Mouse (Mus musculus): ENCODE data around the gene Pla2g16.

Pla2g16 gene

DNA sequence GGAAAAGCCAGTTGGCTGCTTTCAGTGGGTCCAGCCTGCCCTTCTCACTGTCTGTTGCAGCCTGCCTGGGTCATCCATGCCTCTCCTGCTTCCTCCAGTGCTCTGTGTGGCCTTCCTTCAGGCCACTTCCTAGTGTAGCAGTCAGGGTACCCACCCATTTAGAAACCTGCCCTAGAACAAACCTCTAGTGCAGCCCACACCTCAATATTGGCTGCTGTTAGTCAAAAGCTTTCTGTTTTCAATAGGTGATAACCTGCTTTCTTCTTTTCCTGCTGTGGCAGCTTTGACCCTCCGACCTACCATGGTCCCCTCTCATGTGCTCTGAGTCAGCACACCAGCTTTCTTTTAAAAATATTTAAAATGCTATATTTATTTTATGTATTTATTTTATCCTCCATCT, 7.2 kb downstream of the Pla2g16 start:
- DNase-seq (ENCODE audit: low spot score) = no peak

DNA sequence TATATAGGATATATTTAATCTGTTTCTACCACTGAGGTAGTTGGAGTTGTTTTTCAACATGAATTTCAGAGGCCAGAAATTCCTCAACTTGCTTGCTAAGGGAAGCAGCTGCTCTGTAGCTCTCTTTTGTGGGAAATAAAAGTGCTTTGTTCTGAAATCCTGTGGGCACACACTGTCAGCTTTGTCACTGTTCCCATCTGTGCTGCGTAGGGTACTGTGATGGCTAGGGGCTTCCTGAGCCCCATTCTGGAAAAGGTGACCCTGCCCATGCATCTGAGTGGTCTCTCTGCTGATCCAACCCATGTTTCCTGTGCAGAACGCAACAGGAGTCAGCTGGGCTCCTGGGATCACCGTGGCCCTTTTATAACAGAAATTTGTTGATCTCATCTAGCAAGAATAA, 9.6 kb downstream of the Pla2g16 start:
- DNase-seq (ENCODE audit: low spot score) = no peak

DNA sequence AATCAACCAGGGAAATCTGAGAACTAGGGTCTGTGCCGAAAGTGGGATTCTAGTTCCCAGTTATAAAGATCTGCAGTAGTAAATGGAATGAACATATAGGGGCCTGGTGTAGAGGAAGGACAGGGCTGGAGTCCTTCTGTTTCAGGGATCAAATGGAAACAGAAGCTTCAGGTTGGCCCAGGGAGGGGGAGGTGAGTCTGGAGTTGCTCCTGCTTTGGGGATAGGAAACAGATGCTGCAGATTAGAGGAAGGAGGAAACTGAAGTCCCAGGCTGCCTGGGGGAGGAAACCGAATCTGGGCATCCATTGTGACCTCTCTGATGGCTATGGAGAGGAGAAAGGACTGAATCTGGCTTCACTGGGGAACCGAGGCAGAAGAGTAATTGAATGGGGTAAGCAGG, 11.1 kb downstream of the Pla2g16 start:
- no peak for DNase-seq (ENCODE audit: low spot score)

DNA sequence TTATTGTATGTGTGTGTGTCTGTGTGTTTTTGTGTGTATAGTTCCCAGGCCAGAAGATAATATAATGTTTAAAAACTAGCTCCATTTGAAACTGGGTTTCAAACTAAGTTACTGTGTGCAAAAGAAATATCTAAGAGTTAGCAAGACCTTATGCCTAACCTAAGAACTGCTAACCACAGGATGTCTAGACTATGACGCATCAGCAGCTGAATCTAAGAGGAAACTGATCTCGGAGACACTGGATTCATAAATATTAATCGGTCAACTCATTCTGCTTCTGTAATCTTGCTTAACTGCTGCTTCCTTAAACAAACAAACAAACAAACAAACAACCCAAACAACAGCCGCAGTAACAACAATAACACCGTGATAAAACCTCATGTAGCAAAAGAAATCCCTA, 12.4 kb downstream of the Pla2g16 start:
- DNase-seq (ENCODE audit: low spot score) = no peak

DNA sequence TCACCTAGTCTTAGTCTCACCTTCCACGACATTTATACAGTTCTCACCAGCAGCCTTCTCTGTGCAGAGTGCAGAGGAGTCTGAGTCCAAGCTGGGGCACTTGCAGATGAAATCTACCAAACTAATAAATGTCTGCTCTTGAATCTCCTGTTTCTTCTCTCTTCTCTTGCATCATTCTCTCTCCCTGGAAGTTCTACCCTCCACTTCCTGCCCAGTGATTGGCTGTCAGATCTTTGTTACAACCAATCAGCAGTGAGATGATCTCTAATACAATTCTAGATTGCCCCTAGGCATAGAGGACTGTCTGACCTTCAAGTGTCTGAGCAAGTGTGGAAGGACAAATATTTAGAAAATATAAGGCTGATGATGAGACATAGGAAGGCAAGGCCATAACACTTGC, 18.9 kb downstream of the Pla2g16 start:
- DNase-seq (ENCODE audit: low spot score) = no peak

DNA sequence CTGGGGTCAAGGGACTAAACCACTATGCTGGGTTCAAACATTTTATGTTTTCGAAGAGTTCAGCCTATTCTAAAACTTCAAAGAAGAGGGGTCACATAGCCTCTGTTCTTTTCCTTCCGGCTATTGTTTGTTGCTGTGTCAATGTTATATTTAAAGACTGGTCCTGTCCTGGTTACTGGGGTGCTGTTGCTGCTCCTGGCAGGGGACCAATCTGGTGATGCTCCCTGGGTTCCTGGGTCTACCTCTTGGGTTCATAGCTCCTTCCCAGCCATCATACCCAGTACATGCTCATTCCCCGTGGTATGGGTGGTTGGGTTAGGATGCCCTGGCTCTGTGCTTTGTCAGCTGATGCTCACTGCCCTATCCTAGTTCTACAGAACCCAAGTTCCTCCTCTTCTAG, 20.5 kb downstream of the Pla2g16 start:
- DNase-seq (ENCODE audit: low spot score) = no peak

DNA sequence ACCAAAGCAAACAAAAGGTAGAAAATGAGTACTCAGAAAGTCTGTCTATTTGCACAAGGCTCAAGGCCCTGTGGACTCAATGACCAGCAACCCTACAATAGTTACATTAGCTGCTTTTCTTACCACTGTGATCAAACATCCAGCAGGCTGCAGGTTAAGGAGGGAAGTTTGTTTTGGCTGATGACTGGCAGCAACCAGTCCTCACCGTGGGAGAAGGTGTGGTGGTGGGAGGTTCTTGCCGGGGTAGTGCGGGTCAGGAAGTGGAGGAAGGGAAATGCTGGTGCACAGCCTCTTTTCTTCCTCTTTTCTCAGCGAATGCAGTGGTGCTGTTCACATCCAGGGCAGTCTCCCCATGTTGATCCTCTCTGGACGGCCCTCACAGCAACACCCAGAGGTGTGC, 23.8 kb downstream of the Pla2g16 start:
- no peak for DNase-seq (ENCODE audit: low spot score)

DNA sequence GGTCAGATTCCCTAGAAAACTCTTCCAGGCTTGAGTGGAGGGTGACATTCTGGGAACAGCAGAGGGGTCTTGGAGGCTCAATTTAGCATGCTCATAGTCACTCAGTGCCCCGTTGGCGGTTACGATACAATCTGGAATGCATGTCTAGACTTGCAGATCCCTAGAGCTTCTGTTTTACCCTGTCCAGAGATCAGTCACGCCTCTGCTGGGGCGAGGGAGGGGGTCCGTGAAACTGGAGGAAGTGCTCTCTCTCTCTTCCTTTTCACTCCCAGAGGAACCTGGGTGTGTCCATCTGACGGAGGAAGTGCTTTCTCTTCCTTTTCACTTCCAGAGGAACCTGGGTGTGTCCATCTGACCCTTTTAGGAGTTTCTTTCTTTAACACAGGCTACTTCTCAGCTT, 25.8 kb downstream of the Pla2g16 start:
- DNase-seq (ENCODE audit: low spot score) = no peak

DNA sequence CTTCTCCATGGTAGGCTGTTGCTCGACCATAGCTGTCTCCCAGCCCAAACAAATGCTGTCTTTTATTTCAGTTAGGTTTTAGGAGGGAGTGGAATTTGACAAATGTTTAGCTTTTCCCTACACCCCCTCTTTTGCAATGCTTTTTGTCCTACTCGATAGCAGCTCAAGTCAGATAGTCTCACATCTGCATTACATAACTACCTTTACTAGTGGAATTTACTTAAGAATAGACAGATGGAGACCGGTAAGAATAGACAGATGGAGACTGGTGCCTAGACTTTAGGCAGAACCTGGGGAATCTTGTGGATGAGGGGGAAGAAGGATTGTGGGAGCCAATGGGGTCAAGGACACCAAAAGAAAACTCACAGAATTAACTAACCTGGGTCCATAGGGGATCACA, 26.3 kb downstream of the Pla2g16 start:
- no peak for DNase-seq (ENCODE audit: low spot score)

DNA sequence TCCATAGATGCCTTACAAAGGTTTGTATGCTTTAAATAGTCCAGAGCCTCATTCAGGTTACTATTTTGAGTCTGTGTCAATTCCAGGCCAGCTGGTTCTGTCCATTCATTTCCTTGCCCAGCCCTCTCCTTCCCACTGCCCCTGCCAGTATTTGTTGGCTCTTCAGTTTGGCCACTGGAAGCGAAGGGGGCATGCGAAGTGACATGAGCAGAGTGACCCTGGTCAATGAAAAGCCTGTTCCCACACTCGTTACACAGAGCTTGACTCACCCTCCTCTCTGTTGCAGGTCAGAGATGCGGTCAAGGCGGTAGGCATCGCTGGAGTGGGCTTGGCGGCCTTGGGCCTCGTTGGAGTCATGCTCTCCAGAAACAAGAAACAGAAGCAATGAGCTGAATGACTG, 28.0 kb downstream of the Pla2g16 start:
- DNase-seq (ENCODE audit: low spot score) = no peak

DNA sequence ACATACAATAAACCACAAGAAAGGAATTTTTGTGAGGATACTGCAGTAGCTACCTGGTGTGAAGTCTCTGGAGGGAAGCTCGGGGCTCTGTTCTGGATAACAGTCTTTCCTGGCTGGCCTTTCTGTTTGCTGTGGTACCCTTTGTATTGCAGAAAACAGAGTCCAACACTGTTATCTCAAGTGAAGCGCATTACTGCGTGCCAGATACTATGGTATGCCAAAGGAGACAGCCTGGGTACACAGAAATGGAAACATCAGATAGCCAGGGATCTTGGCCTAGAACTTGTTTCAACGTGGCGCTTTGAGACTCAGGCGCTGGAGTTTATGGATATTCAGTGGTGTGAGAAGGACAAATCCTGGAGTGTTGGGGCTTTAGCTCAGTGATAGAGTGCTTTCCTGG, 28.5 kb downstream of the Pla2g16 start:
- DNase-seq (ENCODE audit: low spot score) = no peak

DNA sequence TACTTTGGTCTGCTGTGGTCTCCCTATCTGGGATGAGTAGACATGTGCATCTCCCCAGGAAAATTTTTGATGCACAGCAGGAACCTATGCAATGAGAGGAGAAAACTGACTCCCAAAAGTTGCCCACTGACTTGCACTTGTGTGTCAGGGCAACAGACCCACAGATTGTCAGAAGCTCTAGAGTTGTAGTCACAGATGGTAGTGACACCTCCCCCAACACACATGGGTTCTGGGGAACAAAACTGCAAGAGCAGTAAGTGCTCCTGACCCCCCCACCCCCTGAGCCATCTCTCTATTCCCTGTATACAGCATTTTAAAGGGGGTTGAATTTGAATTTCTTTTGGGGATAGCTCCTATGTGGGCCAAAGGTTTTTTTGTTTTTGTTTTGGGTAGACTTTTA, 33.5 kb downstream of the Pla2g16 start:
- DNase-seq (ENCODE audit: low spot score) = no peak

DNA sequence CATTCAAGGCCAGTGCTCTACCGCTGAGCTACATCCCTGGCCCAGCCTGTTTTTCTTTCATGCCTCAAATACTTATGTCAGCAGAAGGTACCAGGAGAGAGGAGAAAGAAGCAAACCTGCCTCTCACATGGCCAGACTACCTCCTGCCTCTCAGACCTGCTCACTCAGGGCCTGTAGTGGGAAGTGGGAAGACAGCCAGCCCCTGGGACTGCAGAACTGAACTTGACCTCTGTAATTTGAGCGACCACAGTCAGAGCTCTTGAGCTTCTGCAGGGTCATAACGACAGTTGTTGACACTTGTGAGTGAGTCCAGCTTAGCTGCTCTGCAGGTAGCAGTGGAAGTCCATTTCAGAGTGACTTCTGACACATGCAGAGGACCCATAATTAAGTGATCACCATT, 34.8 kb downstream of the Pla2g16 start:
- DNase-seq (ENCODE audit: low spot score) = no peak

DNA sequence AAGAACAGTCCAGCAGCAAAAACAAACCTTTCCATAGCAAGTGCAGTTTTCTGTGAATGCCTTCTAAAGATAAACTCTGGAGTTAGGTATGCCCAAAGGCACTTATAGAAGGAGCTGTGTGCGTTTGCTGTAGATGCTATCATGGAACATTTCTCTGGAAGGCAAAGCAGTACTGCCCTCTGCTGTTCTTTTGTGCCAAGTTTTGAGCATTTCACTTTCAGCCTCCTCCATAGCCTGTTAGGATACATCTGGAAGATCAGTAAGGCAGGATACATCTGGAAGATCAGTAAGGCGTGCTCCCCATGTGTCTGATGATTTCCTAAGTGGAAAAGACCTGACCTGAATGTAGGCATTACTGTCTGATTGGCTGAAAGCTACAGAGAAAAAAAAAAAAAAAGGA, 38.3 kb downstream of the Pla2g16 start:
- no peak for DNase-seq (ENCODE audit: low spot score)

DNA sequence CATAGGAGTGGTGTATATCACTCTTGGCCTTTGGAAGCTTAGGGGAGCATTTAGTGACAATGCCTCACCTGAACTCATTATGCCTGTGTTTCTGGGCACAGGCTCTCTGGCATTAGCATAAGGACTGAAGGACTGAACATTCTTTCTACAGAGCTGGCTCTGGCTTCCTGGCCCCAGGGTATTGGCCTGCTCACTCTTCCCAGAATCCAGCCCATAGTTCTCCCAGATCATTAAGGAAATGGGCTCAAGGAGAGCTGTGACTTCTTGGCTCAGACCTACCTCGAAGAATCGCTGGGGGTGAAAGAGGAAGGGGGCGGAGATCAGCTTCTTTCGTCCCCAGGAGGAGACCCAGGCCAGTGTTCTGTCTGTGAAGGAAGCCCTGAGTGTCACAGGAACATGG, 41.2 kb downstream of the Pla2g16 start:
- no peak for DNase-seq (ENCODE audit: low spot score)

DNA sequence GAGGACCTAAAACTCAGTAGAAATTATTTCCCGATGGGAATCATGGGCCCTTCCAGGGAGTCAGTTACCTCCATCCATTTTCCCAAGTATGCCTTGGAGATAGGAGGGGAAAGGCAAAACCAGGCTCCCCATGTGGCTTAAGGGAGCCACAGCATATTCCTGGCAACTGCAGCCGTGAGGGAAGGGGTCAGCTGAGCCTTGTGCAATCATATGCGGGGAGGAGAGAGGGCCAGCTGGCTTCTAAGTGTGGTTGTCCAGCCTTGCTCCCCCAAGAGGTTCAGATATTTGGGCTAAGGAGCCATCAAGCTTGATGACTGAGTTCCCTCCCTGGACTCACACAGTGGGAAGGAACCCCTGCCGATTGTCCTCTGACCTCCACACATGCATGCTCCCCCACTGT, 44.3 kb downstream of the Pla2g16 start:
- DNase-seq (ENCODE audit: low spot score) = no peak

DNA sequence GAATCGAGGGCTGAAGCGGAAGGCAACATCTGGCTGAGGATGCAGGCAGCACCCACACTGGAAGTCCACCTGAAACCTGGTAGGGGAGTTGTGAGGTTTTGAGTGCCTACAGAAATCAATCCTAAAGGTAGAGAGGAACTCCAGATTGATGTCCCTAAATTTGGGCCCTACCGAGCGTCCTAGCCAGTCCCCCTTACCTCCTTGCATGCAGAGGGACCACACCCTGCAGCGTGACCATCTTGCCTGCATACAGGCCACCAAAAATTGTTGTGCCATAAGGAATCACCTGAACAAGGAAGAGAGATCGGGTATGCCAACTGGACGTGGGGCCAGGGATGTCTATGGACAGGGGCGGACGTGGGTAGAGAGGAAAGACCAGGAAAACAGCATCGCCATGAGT, 46.8 kb downstream of the Pla2g16 start:
- no peak for DNase-seq (ENCODE audit: low spot score)

DNA sequence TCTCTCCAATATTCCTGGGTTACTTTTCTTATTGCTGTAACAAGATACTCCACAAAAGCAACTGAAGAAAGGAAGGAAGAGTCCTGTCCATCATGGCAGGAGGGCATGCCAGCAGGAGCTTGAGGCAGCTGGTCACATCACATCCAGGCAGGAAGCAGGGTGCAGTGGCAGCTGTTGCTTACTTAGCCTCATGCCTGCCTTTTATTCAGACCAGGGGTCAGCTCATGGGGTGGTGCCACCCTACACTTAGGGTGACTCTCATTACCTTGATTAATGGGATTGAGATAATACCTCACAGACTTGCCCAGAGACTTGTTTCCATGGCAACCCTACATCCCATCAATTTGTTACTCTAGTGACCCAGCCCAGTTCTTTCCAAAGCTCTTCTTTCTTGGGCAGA, 47.8 kb downstream of the Pla2g16 start:
- DNase-seq (ENCODE audit: low spot score) = no peak

DNA sequence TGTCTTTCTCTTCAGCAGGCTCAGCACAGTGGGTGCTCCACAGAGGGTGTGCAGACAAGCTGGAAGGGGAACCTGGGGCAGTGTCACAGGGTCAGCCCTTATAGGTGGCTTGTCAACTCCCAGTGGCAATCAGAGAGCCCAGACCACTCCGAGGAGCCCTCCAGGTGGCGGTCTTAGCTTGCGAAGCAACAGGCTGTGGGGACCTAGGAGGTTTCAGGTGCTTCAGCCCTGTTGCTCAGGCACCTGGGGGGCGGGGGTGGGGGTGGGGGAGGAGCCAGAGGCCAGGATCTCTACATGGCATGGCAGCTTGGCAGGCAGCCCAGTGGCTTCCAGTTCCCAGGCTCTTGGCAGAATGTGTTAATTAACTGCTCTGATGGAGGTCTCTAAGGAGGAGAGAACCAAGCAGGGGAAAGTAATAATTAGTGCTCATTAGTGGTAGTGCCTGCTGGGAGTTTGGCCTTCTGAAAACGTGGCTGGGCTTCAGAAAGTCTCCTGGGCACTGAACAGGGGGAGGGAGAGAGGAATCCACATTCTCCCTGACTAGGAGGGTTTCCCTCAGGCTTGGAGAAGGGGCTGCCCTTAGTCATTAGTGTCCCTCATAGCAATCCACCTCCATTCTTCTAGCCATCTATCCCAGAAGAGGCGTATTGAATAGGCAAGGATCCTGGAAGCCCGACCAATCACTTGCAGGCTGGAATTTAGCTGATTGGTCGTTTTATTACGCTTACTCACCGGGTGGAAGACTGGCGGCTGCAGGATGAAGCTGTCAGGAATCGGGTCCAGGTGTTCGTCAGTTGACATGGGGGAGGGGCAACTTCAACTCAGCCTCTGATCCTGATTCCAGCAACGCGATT, 48.9 kb downstream of the Pla2g16 start:
- peak; percentile 64 for DNase-seq (ENCODE audit: low spot score)

DNA sequence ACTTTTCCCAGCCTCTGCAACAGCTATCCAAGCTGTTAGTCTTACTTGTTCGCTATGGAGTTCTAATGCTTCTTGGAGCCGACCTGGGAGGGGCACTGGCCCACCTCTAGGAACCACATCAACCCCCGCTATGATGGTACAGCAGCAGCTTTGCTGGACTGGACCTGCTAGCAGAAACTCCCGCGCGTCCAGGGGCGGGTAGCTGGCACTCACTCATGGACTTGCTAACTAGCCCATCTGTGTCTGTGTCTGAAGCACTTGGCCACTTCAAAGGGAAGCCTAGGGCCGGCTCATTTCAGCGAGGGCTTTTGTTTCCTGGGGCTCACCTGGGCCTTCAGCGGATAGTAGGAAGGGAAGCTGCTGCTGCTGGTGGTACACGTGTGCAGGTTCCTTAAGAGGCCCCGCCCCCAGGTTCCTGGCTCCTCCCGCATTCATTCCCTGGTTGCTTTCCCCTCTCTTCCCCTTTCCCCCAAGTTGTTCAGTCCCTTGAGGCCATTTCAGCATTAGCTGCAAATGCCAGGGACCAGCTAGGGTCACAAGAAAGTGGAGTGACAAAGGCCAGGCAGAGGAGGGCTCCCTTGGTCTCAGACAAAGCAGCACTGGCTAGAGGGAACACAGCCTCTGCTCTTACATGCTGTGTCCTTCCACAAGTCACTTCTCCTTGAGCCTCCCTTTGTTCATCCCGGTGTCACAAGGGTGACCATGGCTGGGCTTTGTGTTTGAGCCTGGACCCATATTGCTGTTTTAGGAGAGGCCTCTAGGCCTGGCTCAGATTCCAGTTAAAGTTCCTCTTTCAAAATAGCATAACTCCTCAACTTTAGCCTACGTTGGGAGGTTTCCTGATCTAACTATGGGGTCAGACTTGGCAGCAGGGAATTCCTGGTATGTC, 49.8 kb downstream of the Pla2g16 start, which contains the start of gene Lgals12:
TSS of gene Lgals12 (minus strand) at position 393 of the 889 bp plus-strand sequence.
- DNase-seq (ENCODE audit: low spot score) = no peak

DNA sequence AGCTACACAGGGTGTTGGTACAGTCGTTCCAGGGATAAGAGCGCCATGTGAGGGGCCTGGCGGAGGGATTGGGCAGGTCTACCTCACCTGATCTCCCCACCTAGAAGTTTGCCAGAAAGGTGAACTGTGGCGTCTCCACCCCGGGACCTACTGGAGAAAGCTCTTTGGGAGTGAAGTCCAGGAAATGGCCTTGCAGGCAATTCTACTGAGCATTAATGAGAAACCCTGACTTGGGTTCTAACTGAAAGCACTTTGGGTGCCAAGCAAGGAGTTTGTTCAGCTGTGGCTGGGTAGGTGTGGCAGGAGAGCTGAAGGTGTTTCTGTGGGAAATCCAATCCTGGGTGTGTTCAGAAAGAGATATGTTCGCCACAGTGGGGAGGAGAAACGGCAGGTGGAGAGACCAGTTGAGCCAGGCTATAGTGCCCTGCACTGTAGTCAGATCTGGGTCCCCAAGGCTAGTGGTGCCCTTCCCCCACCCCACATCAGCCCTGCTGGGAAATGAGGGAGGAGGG, 50.5 kb downstream of the Pla2g16 start:
- no peak for DNase-seq (ENCODE audit: low spot score)

DNA sequence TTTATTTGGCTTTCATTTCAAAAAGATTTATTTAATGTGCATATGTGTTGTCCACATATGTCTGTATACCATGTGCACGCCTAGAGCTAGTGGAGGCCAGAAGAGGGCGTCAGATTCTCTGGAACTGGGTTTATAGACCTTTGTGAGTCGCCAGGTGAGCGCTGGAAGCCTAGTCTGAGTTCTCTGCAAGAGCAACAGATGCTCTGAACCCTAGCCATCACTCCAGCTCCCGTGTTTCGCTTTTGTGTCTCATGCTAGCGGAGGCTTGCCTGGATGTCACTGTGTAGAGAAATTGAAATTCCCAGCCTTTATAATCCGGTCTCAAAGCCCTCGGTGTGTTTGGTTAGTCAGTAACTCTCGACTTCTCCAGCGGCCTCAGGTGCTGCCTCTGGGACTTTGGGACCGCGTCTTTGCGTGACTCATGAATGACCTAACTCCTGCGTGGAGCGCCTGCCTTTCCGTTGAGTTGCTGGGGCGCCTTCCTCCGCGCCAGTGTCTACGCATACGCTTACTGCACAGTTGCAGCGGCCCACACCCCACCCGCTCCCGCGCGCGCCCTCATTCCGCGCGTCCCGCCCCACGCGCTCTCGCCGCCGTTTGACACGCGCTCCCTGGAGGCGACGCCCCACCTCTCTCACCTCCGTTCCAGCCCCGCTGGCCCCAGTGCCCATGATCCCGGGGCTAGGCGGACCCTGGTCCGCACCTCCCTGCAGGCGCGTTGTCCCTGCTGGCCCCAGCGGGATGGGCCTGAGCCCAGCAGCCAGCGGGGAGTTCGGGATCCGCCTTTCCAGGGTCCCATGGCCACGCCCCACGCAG, 54.9 kb downstream of the Pla2g16 start, which contains the start of gene Hrasls5:
TSS of gene Hrasls5 (plus strand) at position 600 of the 816 bp plus-strand sequence.
- DNase-seq (ENCODE audit: low spot score) = peak; percentile 56
